Mouse (Mus musculus) layer of hippocampus, adult 11-12 months (tissue): Measurements from ENCODE around the gene Hk2.
"Not testable (repeated sequence)": the region's sequence is repeated elsewhere in the genome, so short reads cannot be mapped to it uniquely, and the experiment has no call there.

ENCODE experiments used
- DNase-seq: peaks from one replicate; pipeline ENCODE4 v3.0.0; 2022; ENCODE audit warnings: low spot score

Gene Hk2

DNA sequence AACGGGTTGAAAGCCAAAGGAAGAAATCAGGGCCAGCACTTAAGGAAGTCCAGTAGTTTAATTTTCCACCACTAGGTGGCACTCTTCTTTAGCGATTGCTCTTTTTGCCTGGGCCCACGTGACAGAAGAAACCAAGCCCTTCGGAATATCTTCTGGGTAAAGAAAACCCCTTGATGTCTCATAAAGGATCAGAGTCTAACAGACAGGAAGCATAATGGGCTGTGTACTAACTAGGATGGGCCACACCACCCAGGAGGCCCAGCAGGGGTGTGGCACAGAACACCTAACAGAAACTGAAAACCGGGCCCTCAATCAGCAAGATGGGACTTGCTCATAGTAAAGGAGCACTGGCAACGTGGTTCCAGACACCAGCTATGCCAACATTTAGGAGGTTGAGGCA is 34.0 kb downstream of the Hk2 start:
- peak; percentile 85 for DNase-seq

DNA sequence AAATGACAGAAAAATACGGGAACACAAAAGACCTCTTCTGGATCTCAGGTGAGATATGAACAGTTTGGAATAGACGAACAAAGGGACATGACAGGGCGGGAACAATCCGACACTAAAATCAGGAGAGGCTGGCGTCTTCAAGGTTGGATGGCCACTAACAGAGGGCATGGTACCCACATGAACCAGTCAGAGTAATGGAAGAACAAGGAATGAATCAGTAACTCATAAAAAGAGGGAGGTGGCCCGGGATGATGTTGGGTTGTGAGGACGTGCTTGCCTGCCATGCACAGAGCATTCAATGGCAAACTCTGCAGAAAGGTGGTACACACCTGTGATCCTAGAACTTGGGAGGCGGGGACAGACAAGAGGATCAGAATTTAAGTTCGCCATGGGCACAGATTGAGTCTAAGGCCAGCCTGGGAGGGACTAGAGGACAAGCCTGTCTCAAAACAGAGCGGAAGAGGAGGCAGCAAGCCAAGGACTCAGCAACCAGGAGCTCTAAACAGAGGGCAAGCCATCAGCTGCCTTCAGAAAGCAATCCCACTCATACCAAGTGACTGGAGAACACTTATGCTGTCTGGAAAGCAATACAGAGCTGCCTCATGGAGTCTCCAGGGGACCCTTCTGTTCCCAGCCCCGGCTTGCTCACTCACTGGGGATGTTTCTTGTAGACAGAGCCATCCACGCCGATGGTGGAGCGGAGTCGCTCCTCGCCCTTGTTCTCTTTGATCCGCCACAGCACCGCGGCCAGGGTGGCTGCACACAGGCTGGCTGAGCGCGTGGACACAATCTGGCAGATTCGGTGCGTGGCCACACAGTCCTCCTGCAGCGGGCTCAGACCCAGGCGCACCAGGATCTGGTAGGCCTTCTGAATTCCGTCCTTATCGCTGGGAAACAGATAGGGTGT is 36.4 kb downstream of the Hk2 start:
- no peak for DNase-seq

DNA sequence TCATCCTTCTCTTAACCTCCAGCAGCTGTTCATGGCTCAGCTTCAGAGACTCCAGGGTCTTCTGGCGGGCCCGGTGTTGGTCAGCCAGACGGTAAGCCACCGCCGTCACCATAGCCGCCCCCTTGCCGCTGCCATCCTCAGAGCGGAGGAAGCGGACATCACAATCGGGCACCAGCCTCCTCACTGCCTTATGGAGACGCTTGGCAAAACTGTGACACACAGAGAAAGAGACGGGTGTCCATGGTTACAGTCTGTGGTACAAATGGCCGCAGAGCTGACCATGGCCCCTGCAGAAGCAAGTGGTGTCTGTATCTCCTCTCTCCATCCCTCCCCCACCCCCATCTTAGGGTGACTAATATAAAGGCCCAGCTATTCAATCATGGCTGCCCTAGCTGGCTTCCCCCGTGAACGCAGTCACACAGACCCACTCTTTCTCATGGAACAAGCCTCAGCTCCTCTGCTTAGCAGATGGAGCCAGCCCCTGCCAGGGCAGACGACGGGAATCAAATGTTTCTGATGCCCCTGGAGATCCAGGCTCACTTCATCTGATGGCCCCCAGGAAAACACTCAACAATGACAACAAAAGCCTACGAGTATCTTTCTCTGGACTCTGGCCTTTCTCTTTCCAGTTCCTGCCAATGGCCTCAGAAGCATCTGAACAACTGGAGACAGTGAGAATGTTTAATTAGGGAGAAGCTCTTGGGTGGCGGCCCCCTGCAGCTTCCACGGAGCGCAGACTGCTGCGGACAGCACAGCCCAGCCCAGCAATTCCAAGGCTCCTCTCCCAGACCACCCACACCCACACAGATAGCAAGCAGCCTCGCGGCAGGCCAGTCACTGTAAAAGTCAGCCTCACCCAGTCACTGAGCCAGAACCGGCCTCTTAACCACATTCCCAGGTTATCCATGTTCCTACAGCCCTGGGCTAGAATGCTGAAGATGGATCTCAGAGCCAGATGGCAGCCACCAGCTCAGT is 37.3 kb downstream of the Hk2 start:
- DNase-seq, result no peak

DNA sequence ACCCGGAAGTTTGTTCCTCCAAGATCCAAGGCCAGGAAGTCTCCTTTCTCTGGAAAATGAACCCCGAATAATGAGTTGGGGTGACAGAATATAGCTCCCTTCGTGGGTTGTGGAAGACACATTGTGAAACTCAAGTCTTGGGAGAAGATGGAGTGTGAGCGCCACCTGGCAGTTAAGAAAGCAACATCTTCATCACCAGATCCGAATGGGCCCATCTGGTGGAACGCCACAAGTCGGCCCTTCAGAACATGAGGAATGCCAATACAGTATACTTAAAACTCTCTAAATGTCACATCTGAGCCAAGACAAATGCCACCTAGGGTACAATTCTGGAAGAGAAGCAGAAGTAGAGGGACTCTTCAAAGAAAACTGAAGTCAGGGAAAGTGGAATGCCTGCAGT is 38.9 kb downstream of the Hk2 start:
- DNase-seq, result peak; percentile 24

DNA sequence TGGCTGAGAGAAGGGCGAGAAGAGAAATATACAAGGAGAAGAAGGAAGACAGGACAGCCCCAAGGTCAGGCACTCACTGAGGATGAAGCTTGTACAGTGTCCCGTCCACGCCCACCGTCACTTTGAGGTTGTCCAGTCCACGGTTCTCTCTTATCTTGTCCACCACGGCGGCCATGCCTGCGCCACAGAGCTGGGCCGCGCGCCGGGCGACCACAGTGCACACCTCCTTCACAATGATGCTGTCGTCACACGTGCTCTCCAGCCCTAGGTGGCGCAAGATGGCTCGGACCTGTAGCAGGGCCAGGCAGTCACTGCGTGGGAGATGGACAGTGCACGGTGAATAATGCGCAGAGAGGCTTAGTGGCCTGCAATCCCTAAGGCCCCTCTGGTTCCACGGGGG is 45.6 kb downstream of the Hk2 start:
- DNase-seq, result no peak

DNA sequence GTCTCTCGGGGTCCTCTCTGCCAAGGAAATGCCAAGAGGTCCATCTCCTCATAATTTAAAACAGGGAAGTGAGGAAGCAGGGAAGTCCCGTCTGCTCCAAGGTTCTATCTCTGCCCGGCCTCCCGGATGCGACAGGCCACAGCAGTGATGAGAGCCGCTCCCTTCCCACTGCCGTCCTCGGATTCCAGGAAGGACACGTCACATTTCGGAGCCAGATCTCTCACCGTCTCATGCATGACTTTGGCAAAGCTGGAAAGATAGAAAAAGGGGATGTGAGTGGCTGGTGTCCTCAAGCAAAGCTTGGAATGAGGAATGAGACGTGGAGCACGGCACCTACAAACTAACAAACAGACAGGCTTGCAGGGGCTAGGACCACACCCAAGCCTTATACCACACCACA is 47.0 kb downstream of the Hk2 start:
- DNase-seq, result no peak

DNA sequence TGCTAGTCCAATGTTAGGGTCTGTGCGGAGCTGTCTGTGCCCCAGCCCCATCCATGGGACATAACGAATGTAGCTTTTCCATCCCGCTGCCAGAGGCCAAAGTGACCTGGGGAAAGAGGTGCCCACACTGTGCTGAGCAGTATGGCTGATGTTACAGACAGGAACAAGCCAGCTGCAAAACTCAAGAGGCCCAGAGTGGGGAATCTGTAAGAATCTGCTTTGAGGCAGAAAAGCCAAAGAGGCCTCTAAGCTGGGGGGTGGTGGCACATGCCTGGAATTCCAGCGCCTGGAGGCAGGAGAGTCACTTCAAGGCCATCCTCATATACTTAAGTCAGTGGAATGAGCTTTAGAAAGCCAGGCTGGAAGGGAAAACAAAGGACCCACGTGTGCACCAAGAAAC is 50.9 kb downstream of the Hk2 start:
- DNase-seq, result no peak

DNA sequence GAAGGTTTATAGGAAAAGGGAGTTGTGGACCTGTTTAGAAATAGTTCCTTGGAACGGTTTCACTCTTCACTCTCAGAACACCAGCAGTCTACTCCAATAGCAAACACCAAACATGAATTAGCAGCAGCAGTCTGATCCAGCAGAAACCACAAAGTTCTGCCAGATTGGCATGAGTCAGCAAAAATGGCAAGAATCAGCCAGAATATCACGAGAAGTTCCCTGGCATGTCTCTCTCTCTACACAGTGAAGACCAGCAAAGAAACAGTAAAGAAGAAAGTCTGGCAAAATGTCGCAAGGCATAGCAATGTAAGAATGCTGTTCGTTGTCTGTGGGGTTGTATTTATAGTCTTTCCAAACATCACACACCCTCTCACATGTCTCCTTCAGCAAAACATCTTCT is 58.1 kb downstream of the Hk2 start:
- DNase-seq, result no peak

DNA sequence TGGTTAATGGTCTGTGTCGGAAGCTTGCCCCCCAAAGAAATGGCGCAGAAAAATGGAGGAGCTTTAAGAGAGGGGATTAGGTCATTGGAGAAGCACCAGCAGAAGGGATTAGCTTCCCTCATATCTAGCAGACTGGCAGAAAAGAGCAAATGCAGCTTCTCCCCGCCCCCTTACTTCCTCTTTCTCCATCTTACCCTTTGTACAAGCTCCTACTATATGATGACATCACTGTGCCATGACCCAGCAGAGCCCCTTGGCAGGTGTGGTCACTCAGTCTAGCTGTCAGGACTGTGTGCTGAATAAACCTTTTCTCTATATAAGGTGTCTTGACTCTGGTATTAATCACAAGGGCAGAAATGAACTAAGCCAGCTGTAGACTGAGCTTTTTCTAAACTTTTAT is 58.6 kb downstream of the Hk2 start:
- no peak for DNase-seq

DNA sequence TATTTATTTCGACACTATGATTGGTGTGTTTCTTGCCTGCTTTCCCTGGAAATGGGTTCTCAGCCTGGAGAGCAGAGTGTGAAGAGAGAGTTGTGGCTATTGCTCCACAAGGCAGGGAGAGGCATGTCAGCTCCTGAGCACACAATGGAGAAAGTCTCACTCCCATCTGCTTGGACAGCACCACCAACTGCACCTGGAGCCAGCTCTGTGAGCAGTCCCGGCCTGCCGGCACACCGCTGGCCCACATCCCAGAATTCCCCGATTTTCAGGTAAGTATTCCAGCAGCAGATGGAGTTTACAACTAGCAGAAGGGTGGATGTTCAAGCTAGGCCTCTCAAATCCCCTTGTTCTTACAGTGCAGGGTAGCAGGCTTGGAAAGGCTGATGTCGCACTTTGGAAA is 59.0 kb downstream of the Hk2 start:
- peak; percentile 31 for DNase-seq

DNA sequence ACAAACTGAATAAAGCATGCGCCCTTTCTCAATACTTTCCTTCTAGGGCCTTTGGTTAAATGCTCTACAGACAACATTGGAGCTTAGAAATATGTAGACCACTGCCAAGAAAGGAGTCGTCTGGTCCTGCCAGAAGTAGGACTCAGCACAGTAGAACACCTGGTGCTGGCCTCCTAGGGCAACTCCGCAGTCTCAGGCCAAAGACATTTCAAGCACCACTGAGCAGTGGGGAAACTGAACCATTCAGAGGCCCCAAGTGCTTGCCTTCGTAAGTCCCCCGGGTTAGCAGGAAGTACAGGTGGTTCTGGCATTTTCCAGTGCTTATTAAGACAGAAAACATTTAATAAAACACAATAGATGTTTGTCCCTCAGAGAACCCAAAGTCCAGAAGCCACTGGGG is 59.4 kb downstream of the Hk2 start:
- DNase-seq, result no peak

DNA sequence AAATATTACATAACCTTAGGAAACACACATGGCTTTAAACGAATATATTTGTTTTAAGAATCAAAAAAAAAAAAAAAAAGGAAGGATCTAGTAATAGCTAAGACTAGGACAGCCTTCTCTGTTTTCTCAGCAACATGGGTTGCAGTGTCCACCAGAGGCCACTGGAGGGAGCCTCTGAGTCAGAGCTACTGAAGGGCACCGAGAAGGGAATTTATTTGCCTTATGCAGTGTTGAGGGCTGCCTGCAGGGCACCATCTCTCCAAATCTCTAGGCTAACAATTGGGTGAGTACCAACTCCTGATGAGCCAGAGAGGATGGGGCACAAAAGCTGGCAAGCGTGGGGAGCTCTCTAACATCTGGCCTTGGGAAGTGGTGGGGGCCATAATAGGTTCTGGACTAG is 60.0 kb downstream of the Hk2 start:
- DNase-seq, result peak; percentile 88

DNA sequence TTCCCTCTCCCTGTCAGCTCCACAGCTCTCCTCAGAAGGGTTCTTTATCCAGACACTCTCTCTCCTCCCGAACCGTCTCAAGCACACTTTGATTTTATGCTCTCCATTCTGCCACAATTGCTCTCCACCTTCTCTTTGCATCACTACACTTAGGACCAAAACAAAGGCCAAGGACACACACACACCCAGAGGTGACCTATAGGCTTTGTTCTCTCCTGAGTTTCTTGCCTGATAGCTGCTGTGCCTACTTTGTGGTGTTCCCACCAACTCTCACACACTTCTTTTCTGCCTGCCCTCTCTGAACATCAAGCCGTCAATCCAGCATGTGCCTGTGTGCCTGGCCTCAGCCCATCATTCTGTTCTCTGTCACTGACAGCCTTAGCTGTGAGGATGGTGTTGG is 66.5 kb downstream of the Hk2 start:
- DNase-seq, result no peak

DNA sequence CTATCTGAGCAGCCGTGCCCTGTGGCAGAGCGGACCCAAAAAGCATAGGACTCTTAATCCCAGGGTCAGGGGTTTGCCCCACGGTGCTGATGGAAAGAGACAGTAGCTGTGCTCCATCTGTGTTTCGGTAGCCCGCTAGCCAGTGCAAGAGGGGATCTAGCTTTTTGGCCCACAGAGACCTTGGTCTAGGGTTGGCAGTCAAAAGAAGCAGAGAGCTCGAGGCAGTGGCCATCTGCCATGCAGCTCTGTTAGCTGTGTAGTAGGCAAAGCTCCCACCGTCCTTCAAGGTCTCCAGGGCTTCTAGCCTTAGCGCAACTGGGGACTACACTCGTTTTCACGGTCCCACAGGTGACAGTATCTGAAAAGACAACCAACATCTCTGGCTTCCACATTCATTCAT is 67.0 kb downstream of the Hk2 start:
- DNase-seq, result no peak

DNA sequence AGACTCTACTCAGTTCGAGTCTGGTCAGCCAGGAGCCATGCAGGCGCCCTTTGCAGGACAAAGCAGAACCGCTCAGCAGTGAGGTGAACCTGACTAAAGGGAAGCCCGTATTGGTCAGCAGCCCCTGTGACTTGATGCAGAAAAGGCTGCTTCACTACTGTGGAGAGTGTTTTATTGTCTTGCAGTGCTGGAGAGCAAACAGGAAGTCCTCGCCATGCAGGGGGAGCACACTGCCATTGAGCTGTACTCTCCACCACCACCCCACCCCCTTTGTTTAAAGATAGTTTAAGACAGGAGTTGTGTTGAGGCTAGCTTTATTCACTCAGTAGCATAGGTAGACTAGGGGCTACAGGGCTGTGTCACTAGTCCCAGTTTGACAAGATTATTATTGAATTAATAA is 69.0 kb downstream of the Hk2 start, which contains the start of gene Pole4:
Gene Pole4, minus strand, starts transcription at position 145 of the 400 bp plus-strand sequence.
- DNase-seq, result no peak

DNA sequence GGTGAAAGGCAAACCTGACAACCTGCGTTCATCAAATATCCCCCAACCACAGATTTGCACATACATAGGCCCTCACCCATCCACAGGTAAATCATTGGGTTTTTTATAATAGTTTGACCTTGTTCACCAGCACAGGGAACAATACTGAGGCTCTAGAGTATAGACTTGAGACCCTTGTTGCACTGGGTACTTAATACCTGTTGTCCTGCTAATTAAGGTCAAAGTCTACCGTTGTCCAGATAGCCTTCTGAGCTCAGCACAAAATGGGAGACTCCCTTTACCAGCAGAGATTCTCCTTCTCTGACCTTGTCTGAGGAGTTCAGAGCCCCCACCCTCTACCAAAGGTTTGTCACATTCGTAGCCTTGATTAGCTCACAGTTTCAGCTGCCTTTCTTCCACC is 70.5 kb downstream of the Hk2 start:
- DNase-seq, result no peak

DNA sequence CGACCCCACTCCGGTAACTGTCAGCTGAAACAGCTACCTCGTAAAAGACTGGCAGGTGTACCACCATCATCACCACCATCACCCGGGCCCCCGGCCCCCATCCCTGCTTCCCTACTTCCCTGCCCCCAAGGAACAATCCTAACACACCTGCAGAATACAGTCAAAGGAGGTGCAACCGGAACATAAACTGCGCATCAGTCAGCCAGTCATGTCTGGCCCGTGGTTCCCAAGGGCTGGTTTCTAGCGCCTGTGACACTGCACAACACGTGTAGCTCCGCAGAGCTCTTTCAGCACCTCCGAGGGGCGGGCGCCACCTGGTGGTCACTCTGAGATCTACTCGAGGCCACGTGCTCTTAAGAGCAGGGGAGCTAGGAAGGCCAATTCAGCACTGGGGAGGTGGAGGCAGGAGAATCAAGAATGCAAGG is 71.6 kb downstream of the Hk2 start:
- DNase-seq, result peak; percentile 89

DNA sequence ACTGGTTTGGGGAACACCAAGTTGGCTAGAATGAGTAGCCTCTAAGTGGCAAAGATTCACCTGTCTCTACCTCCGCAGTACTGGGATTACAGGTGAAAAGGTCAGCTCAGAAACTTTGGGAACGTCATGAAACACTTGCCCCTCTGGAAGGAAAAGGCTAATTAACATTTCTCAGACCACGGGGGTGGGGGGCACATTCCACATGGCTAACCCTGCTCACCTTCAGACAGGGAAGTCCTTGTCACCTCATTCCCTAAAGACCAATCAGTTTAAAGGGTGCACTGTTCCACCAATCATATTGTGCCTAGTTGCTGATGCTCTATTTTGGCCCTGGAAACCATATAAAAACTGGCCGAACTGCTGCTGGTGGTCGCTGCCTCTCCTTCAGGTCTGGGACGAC is 73.0 kb downstream of the Hk2 start:
- no peak for DNase-seq

DNA sequence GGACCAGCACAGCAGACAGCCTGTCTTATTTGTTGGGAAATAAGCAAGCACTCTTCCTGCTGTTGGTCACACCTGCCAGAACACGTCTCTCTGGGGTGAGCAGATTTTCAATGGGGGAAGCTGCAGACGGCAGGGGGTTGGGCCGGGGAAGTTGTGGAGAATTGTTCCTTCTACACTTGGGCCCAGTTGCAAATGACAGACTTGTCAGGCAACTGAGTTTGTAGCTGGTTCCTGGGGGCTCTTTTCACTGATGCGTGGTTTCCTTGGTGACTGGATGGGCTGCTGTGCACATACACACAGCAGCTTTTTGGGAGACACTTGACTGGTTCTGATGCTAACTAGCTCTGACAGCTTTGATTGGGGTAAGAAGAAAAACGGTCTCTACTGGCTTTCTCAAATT is 74.4 kb downstream of the Hk2 start:
- no peak for DNase-seq

DNA sequence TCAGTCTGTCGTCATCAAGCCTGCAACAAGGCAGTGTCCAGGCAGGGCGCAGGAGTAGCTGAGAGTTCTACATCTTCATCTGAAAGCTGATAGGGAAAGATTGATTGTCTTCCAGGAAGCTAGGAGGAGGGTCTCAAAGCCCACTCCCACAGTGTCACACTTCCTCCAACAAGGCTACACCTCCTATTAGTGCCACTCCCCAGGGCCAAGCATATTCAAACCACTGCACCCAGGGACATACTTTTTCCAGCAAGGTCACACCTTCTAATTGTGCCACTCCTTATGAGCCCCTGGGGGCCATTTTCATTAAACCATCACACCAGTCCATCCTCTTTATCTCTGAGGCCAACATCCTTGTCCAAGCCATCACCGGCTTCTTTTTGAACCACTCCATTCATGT is 77.5 kb downstream of the Hk2 start:
- no peak for DNase-seq

DNA sequence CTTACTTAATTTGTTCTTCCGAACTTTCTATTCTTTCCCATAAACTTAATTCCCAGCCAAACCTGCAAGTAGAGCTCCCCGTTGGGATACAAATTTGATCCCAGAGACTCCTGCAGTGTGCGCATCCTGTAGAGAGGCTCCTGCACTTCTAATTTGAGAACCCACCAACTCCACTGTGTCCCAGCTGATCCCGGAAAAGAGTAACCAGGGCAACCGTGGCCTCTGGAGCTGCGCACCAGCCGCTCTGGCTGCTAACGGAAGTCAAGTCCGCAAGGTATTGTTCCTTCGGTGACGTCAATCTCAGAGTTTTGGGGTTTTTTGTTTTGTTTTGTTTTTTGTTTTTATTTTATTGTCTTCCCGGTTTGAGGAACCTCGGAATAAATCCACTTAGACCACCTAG is 79.6 kb downstream of the Hk2 start:
- DNase-seq, result no peak

DNA sequence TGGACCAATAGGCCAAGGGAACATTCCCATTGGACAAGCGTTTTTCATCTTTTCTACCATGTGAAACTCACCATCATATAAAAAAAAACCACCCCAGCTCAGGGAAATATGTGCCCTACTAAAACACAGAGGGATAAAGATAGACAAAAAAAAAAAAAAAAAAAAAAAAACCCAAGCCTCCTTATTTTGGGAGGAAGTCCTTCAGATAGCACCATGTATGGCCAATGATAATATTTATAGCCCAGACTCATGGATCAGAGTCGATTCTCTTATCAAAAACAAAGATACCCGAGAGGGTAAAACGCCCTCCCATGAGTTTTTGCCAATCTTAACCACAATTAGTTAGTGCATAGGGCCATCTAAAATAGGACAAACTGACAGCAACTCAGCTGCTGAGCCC is 84.8 kb downstream of the Hk2 start:
- no peak for DNase-seq

DNA sequence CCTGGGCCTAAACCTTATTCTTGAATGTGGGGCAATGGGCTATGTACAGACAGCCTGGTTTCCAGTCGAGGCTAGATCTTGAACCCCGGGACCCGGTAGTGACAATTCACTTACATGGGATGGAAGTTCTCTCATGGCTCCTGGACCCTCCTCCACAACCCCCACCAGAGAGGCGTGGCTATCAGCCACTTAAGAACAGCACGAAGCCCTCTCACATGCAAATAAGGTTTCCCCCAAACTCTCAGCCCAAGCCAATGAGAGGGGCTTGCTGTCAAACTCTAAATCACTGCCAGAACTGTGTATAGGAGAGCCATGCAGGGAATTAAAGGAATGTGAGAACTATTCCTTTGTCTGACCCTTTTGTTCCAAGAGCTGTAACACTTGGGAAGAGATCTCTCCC is 85.7 kb downstream of the Hk2 start:
- DNase-seq, result not testable (repeated sequence)
